Mouse (Mus musculus): ENCODE data around the gene Gm49388.
"Not testable (repeated sequence)": the region's sequence is repeated elsewhere in the genome, so short reads cannot be mapped to it uniquely, and the experiment has no call there.

The Gm49388 gene

DNA sequence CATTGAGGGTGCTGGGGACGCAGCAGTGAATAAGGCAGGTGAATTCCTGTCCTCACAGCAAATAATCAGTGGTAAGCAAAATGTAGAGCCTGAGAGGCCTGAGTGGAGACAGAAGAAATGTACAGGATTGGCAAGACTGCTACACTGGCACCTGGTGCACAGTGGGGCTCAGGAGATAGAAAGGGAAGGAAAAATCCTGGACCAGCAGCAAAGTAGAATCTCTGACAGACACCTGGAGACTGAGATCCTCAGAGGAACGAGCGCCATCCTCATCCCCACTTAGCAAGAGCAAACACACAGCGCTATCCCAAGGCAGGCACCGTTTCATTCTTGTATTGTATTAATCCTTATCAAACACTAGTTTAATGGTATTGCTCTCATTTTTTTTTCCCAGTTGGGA, 52.1 kb downstream of the Gm49388 start:
- no peak for DNase-seq (ENCODE audit: low read depth in 2 of 2, low spot score in 2 of 2)

DNA sequence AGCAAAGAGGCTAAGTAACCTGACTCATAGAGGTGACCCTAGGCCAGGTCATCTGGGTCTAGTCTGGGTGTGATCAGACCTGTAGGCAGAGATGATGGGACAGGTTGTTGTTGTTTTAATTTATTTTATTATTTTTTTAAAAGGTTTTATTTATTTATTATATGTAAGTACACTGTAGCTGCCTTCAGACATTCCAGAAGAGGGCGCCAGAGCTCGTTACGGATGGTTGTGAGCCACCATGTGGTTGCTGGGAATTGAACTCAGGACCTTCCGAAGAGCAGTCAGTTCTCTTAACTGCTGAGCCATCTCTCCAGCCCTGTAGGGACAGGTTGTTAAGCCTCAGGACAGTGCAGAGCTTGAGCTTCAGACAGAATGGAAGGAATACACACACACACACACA, 52.5 kb downstream of the Gm49388 start:
- DNase-seq (ENCODE audit: low read depth in 2 of 2, low spot score in 2 of 2), result not testable (repeated sequence)

DNA sequence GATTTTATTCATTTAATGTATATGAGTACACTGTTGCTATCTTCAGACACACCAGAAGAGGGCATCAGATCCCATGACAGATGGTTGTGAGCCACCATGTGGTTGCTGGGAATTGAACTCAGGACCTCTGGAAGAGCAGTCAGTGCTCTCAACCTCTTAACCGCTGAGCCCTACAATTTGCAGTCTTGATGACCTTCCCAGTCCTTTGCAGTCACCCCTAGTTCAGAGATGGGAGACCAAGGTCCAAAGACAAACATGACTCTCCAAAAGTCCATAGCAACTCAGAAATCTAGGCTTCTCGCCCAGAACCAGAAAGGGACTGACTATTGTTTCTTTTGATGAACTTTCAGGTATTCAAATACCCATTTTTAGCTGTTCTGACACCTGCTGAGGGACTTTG, 54.6 kb downstream of the Gm49388 start:
- DNase-seq (ENCODE audit: low read depth in 2 of 2, low spot score in 2 of 2), result not testable (repeated sequence)

- peak; percentile 47 to 57 for DNase-seq (ENCODE audit: low read depth in 2 of 2, low spot score in 2 of 2)
These were observed 55.5 kb downstream of the Gm49388 start for GRCm38 (mm10) chr7:127840886-127841285.

DNA sequence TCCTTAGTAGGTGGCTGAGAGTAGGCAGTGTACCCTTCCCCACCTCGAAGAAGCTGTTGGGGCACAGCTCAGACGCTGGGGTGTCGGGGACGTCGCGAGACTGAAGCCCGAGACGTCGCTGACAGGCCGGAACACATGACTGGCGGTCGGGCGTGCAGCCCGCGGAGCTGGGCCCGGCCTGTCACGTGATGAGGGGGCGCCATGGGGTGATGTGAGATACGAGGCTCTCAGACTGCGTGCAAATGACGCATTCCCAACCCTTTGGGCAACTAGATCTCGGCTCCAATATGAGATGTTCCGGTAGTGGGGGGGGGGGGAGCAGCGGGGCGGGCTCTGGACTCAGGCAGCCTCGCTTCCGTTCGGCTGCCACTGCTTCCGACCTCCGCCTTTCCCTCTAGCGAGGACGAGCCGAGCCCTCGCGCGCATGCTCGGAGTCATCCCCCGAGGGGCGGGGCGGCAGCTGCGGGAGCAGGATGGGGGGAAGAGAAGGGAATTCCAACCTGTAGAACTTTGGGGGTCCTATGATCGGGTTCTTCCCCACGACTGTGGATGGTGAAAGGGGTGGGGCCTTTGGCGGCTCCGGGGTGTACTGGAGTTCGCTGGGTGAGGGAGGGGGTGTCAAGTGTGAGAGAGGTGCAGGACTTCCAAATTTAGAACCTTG, 56.1 kb downstream of the Gm49388 start:
- peak; percentile 87 to 89 for DNase-seq (ENCODE audit: low read depth in 2 of 2, low spot score in 2 of 2)

- DNase-seq (ENCODE audit: low read depth in 2 of 2, low spot score in 2 of 2), result peak; percentile 64 to 74
These were observed 56.8 kb downstream of the Gm49388 start for GRCm38 (mm10) chr7:127842001-127842718.

DNA sequence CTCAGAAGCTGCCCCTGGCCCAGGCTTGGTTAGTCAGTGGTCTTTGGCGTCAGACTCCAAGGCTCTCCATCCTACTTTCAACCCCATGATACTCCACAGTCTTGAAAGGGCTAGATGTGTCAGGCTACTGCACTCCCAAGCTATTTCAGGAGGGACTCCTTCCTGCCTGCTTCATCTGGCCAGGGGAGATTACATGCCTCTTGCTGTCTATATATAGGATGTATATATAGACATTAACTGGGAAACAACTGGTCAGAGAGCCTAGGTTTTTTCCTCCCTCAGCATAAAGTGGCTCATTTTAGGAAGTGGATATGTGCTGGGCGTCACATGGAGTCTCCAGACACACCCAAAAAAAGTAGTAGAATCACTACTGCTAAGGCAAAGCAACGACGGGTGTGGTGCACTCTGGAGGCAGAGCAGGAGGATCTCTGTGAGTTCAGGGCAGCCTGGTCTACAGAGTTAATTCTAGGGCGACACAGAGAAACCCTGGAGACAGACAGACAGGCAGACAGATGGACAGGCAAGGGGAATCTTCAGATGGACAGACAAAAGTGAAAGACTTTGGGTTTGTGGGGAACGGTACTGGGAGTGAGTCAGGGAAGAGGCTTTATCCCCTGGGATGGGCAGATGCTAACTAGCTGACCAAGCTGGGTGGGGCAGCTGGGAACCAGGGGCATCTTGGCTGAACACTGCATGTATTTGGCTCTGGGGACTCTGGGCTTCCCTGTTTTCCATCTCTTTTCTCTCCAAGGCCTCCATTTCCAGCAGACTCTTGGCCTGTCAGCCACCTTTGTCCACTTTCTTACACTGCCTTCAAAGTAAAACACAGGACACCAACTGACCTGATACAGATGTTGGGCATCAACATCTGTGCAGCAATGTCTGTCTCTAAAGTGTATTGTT, 64.8 kb downstream of the Gm49388 start:
- DNase-seq (ENCODE audit: low read depth in 2 of 2, low spot score in 2 of 2), result no peak

DNA sequence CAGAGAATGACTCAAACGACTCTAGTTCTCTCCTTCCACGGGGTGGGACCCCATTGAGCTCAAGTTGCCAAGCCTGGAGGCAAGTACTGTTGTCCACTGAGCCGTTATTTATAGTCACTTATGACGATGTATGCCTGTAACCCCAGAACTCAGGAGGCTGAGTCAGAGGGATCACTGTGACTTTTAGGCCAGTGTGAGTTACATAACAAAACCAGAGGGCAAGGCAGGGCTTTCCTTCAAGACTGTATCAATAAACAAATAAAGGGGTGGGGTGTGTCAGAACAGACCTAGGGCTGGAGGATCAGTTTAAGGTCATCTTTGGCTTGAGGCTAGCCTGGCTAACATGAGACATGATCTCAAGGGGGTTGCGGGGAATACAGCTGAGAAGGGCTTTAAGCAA, 65.5 kb downstream of the Gm49388 start:
- DNase-seq (ENCODE audit: low read depth in 2 of 2, low spot score in 2 of 2), result no peak

Data from CD8-positive naive resting alpha-beta T cell, adult 2 months (primary cell).